Mouse (Mus musculus): ENCODE results near the gene H2-Ob. TPM values are rescaled to one million over a fixed set of nuclear protein-coding genes. Genes with fewer than 3 reads are reported as not detected.
A peak's percentile ranks its signal among the peaks of the same experiment; 100 is the strongest.

The H2-Ob gene
- total RNA-seq (2014; rRNA removed) (0.14 and 0.42 TPM in 2 replicates), polyA plus RNA-seq (2015; fragmentation: Nextera tagmentation; extraction: Ambion mirVana) (0.13 and 0.35 TPM in 2 replicates)

GRCm38 (mm10) chr17:34238706-34239105, at the start of gene H2-Ob:
Gene H2-Ob, plus strand, starts transcription at chr17:34238903.
- DNase-seq (ENCODE audit: low spot score) (peak; percentile 88), ATAC-seq (peak; percentile 73; the same call in 1 of the 2 replicates)
- Histone ChIP-seq H3K27me3 (ENCODE audit: insufficient read depth, low read length) (no peaks in the 10 kb centered on the region), H3K9me3 (ENCODE audit: low read length) (peaks cover 4% of the 10 kb centered on the region; the same call in 1 of the 2 replicates), H3K4me3 (ENCODE audit: low read length) (no peak within 1 kb of the TSS), H3K4me2 (ENCODE audit: low read depth, low read length) (no peak within 1 kb of the TSS), H3K27ac (no peak within 1 kb of the TSS), H3K4me1 (ENCODE audit: insufficient read depth, low read length) (no peaks in the 10 kb centered on the region), H3K9ac (replicated peaks; ENCODE audit: low read length) (no peak within 1 kb of the TSS), H3K36me3 (ENCODE audit: insufficient read depth, low read length) (no peaks in the 10 kb centered on the region)
- 54% methylated on average over 3 of the region's 3 CpGs for WGBS
- no peak for TF ChIP-seq CTCF (IDR thresholded peaks at IDR 0.05; ENCODE audit: low read depth)

- Histone ChIP-seq H3K4me2 (ENCODE audit: low read depth, low read length) (no peak overlapping the region), H3K27ac (no peak overlapping the region), H3K27me3 (ENCODE audit: insufficient read depth, low read length) (peaks cover 26% of the 10 kb centered on the region), H3K4me3 (ENCODE audit: low read length) (no peak overlapping the region), H3K36me3 (ENCODE audit: insufficient read depth, low read length) (no peaks in the 10 kb centered on the region), H3K9me3 (ENCODE audit: low read length) (no peaks in the 10 kb centered on the region), H3K4me1 (ENCODE audit: insufficient read depth, low read length) (no peaks in the 10 kb centered on the region), H3K9ac (replicated peaks; ENCODE audit: low read length) (no peak overlapping the region)
- ATAC-seq = no peak
- 80% methylated on average over 6 of the region's 6 CpGs for WGBS
- no peak for DNase-seq (ENCODE audit: low spot score)
- TF ChIP-seq CTCF (IDR thresholded peaks at IDR 0.05; ENCODE audit: low read depth) = no peak
Observed at GRCm38 (mm10) chr17:34188986-34189385, 49.7 kb upstream of the H2-Ob start.

GRCm38 (mm10) chr17:34192852-34193251, 45.9 kb upstream of the H2-Ob start:
- Histone ChIP-seq H3K27ac (no peak overlapping the region), H3K36me3 (ENCODE audit: insufficient read depth, low read length) (no peaks in the 10 kb centered on the region), H3K4me1 (ENCODE audit: insufficient read depth, low read length) (no peaks in the 10 kb centered on the region), H3K9ac (replicated peaks; ENCODE audit: low read length) (no peak overlapping the region), H3K4me3 (ENCODE audit: low read length) (no peak overlapping the region), H3K9me3 (ENCODE audit: low read length) (no peaks in the 10 kb centered on the region), H3K4me2 (ENCODE audit: low read depth, low read length) (no peak overlapping the region), H3K27me3 (ENCODE audit: insufficient read depth, low read length) (peaks cover 28% of the 10 kb centered on the region)
- ATAC-seq (no peak), DNase-seq (ENCODE audit: low spot score) (no peak)
- 26% methylated on average over 16 of the region's 16 CpGs for WGBS
- TF ChIP-seq CTCF (IDR thresholded peaks at IDR 0.05; ENCODE audit: low read depth) = no peak

- ATAC-seq = no peak
- Histone ChIP-seq H3K4me1 (ENCODE audit: insufficient read depth, low read length) (peaks cover 5% of the 10 kb centered on the region; the same call in 1 of the 2 replicates), H3K27me3 (ENCODE audit: insufficient read depth, low read length) (peaks cover 32% of the 10 kb centered on the region), H3K36me3 (ENCODE audit: insufficient read depth, low read length) (no peaks in the 10 kb centered on the region), H3K27ac (no peak overlapping the region), H3K4me3 (ENCODE audit: low read length) (no peak overlapping the region), H3K9ac (replicated peaks; ENCODE audit: low read length) (no peak overlapping the region), H3K9me3 (ENCODE audit: low read length) (no peaks in the 10 kb centered on the region), H3K4me2 (ENCODE audit: low read depth, low read length) (no peak overlapping the region)
- WGBS = 55% methylated on average over 8 of the region's 8 CpGs
- no peak for TF ChIP-seq CTCF (IDR thresholded peaks at IDR 0.05; ENCODE audit: low read depth)
- DNase-seq (ENCODE audit: low spot score) = no peak
Observed at GRCm38 (mm10) chr17:34193468-34193867, 45.2 kb upstream of the H2-Ob start.

GRCm38 (mm10) chr17:34194723-34195122, 44.0 kb upstream of the H2-Ob start:
- Histone ChIP-seq H3K4me2 (ENCODE audit: low read depth, low read length) (no peak overlapping the region), H3K9me3 (ENCODE audit: low read length) (no peaks in the 10 kb centered on the region), H3K4me3 (ENCODE audit: low read length) (no peak overlapping the region), H3K4me1 (ENCODE audit: insufficient read depth, low read length) (peaks cover 5% of the 10 kb centered on the region; the same call in 1 of the 2 replicates), H3K36me3 (ENCODE audit: insufficient read depth, low read length) (no peaks in the 10 kb centered on the region), H3K9ac (replicated peaks; ENCODE audit: low read length) (no peak overlapping the region), H3K27me3 (ENCODE audit: insufficient read depth, low read length) (peaks cover 32% of the 10 kb centered on the region), H3K27ac (no peak overlapping the region)
- DNase-seq (ENCODE audit: low spot score) (no peak), ATAC-seq (no peak)
- no peak for TF ChIP-seq CTCF (IDR thresholded peaks at IDR 0.05; ENCODE audit: low read depth)
- 88% methylated on average over 4 of the region's 4 CpGs for WGBS

DNA sequence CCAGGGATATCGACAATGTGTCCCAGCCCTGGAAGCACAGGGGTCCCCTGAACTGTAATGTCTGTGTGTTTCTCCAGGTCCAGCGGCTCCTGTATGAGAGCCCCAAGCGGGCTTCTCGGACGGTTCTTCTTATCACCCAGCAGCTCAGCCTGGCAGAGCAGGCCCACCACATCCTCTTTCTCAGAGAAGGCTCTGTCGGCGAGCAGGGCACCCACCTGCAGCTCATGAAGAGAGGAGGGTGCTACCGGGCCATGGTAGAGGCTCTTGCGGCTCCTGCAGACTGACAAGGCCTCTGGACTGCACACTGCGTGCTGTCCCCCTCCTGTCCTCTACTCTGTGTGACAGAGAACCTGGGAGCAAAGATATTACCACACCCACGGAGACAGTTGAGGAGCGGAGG, 42.2 kb upstream of the H2-Ob start:
- H3K9ac ChIP-seq (replicated peaks; ENCODE audit: low read length) = no peak overlapping the region
- H3K4me3 ChIP-seq (ENCODE audit: low read length) = no peak overlapping the region
- 36% methylated on average over 12 of the region's 12 CpGs for whole genome bisulfite sequencing
- peaks cover 32% of the 10 kb centered on the region for H3K27me3 ChIP-seq (ENCODE audit: insufficient read depth, low read length)
- H3K9me3 ChIP-seq (ENCODE audit: low read length) = no peaks in the 10 kb centered on the region
- no peak overlapping the region for H3K27ac ChIP-seq
- no peaks in the 10 kb centered on the region for H3K36me3 ChIP-seq (ENCODE audit: insufficient read depth, low read length)
- no peak for TF ChIP-seq CTCF (IDR thresholded peaks at IDR 0.05; ENCODE audit: low read depth)
- DNase-seq (ENCODE audit: low spot score) (no peak), ATAC-seq (no peak)
- peaks cover 5% of the 10 kb centered on the region; the same call in 1 of the 2 replicates for H3K4me1 ChIP-seq (ENCODE audit: insufficient read depth, low read length)
- no peak overlapping the region for H3K4me2 ChIP-seq (ENCODE audit: low read depth, low read length)

Measured in hindbrain, postnatal 0 days (tissue).